Comparison of ENCODE assay signal across 9 mouse cellular contexts in the genomic region with DNA sequence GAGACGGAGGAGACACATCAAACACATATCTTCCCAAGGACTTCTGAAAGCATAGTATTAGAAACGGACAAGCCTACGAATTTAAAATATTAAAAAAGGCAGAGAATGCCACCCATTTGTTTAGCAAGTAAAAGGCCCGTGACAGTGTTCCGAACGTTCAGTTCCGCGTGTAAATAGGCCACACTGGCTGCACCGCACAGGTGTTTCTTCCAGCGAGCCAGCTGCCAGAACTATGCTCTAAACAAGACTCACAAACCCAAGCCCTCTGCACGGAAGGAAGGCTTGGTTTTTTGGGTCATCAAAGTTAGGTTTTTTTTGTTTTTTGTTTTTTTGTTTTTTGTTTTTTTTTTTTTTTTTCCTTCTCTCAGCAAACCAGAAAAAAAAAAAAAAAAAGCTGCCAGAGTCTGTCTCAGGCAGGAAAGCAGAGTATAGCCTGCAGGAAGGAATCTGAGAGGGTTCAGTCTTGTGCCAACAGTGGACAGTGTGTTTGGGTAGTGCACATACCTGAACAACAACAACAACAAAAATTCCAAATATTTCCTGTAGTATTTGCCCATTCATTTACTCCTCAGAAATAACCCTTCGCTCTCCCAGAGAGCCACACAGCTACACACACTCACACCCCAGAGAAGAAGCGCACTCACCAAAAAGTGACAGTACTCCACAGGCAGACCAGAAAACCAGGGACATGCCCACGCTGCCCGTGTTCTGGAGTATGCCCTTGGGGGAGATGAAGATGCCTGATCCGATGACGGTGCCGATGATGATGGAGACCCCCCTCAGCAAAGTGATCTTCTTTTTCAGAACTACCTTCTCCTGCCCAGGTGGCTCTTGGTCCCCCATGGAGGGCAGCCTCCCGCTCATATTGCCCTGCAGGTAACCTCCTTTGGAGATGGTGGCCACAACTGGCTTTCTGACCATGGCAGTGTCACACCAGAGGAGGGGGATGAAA. TPM values are rescaled to one million over a fixed set of nuclear protein-coding genes. Genes with fewer than 3 reads are reported as not detected.
DNase-seq lines count a peak whose midpoint lies in the region; ATAC-seq and TF ChIP-seq lines count a peak whose summit lies in the region.
"Had no signal": no experiment of that assay in that cellular context is flagged by ENCODE, and none has a peak within 500 bp of the region (broad histone marks: within the 10 kb centered on the region; RNA-seq: fewer than 3 reads in every experiment).

No protein-coding gene starts in this region.

- 72% methylated on average over 19 of the region's 19 CpGs for WGBS in heart, embryonic 16.5 days
- WGBS in forebrain, embryonic 14.5 days = 78% methylated on average over 19 of the region's 19 CpGs
- 95% methylated on average over 15 of the region's 19 CpGs for WGBS in macrophage (ENCODE audit: missing documents)
- 79% methylated on average over 19 of the region's 19 CpGs for WGBS in lung, adult 2 months

- H3K9me3 ChIP-seq in heart, embryonic 16.5 days (replicated peaks; ENCODE audit: control insufficient read depth, low read length) = no peaks in the 10 kb centered on the region
- H3K9me3 ChIP-seq in forebrain, embryonic 14.5 days (replicated peaks; ENCODE audit: control insufficient read depth, low read length) = no peaks in the 10 kb centered on the region

- no peaks in the 10 kb centered on the region for H3K27me3 ChIP-seq in heart, embryonic 16.5 days (ENCODE audit: control insufficient read depth, insufficient read depth, low read length)
- no peaks in the 10 kb centered on the region for H3K27me3 ChIP-seq in forebrain, embryonic 14.5 days (replicated peaks; ENCODE audit: control insufficient read depth, insufficient read depth, low read length)

- peak overlapping the region; percentile 67 for H3K4me2 ChIP-seq in heart, embryonic 16.5 days (ENCODE audit: low read depth, low read length)
- peak overlapping the region; percentile 56 for H3K4me2 ChIP-seq in forebrain, embryonic 14.5 days (ENCODE audit: low read length)

- TF ChIP-seq CTCF in lung, adult 2 months (IDR thresholded peaks at IDR 0.05; ENCODE audit: insufficient read depth, low read length) = no peak

- H3K27ac ChIP-seq in heart, embryonic 16.5 days (ENCODE audit: low read length) = no peak overlapping the region
- H3K27ac ChIP-seq in forebrain, embryonic 14.5 days (ENCODE audit: low read depth, low read length) = no peak overlapping the region
- peak overlapping the region; percentile 19; the same call in 1 of the 2 replicates for H3K27ac ChIP-seq in macrophage

- no peak overlapping the region; the same call in 1 of the 2 replicates for H3K9ac ChIP-seq in heart, embryonic 16.5 days (ENCODE audit: low read length)
- peak overlapping the region; percentile 52 for H3K9ac ChIP-seq in forebrain, embryonic 14.5 days (ENCODE audit: low read length)

- no peaks in the 10 kb centered on the region for H3K4me1 ChIP-seq in heart, embryonic 16.5 days (ENCODE audit: control insufficient read depth, insufficient read depth, low read length)
- peaks cover 13% of the 10 kb centered on the region for H3K4me1 ChIP-seq in forebrain, embryonic 14.5 days (ENCODE audit: control insufficient read depth, insufficient read depth, low read length)
- peaks cover 4% of the 10 kb centered on the region for H3K4me1 ChIP-seq in lung, adult 2 months (ENCODE audit: control insufficient read depth, insufficient read depth, low read length)

- H3K79me2 ChIP-seq in macrophage (ENCODE audit: inconsistent target) = no peaks in the 10 kb centered on the region

- ATAC-seq in heart, embryonic 16.5 days (replicated peaks; ENCODE audit: extremely low read depth, insufficient read depth, low FRiP score) = no peak
- no peak for ATAC-seq in forebrain, embryonic 14.5 days

- no peak overlapping the region for H3K4me3 ChIP-seq in heart, embryonic 16.5 days (ENCODE audit: low read length)
- peak overlapping the region; percentile 19; the same call in 1 of the 2 replicates for H3K4me3 ChIP-seq in forebrain, embryonic 14.5 days (ENCODE audit: low read depth, low read length)
- H3K4me3 ChIP-seq in macrophage (ENCODE audit: inconsistent target) = peak overlapping the region; percentile 39; the same call in 1 of the 2 replicates
- H3K4me3 ChIP-seq in lung, adult 2 months (replicated peaks; ENCODE audit: extremely low read depth, low read depth, low read length) = no peak overlapping the region

- no peaks in the 10 kb centered on the region for H3K36me3 ChIP-seq in heart, embryonic 16.5 days (ENCODE audit: control insufficient read depth, insufficient read depth)
- no peaks in the 10 kb centered on the region for H3K36me3 ChIP-seq in forebrain, embryonic 14.5 days (ENCODE audit: control insufficient read depth, insufficient read depth, low read length)
- no peaks in the 10 kb centered on the region for H3K36me3 ChIP-seq in macrophage (ENCODE audit: inconsistent target)

- no peak for TF ChIP-seq POLR2A in lung, adult 2 months (IDR thresholded peaks at IDR 0.05; ENCODE audit: borderline replicate concordance, extremely low read depth, low read depth, low read length)

- DNase-seq in heart, adult 8-10 months (ENCODE audit: low spot score) = no peak
- DNase-seq in MN1 (ENCODE audit: low spot score) = peak; percentile 56
- DNase-seq in forebrain, embryonic 14.5 days (ENCODE audit: low spot score) = no peak
- peak; percentile 80 for DNase-seq in thymus, postnatal 25 days
- DNase-seq in ovary, adult 18-20 months (ENCODE audit: low spot score) = no peak
- DNase-seq in lung, adult 2 months = no peak

RNA-seq across cellular contexts. Expression of a gene that starts 0.8 kb away (rescaled TPM):
- polyA plus RNA-seq in heart, embryonic 16.5 days (2015; fragmentation: Nextera tagmentation; extraction: Ambion mirVana) = 0.11 and 0.25 TPM in 2 replicates
- under 1 TPM in 1 of 4 experiments, not detected in 3; 0.11 TPM for total RNA-seq in heart, adult 8-10 months (2022)
- polyA plus RNA-seq in forebrain, embryonic 14.5 days (2014; fragmentation: Nextera tagmentation; extraction: Ambion mirVana) = 1.9 and 3.0 TPM in 2 replicates
- total RNA-seq in macrophage (2018; cell fraction: chromatin; rRNA removed) = 100 to 1,000 TPM in 7 of 26 experiments, 10 to 100 TPM in 11, 1 to 10 TPM in 8; 2.4 to 240 (median 22.3) TPM
- 10 to 100 TPM in 6 of 26 experiments, 1 to 10 TPM in 19, under 1 TPM in 1; 0.91 to 32.9 (median 2.9) TPM for total RNA-seq in macrophage (2018; cell fraction: cytosol; rRNA removed)
- 100 to 1,000 TPM in 6 of 26 experiments, 10 to 100 TPM in 15, 1 to 10 TPM in 5; 2.1 to 212 (median 42.0) TPM for total RNA-seq in macrophage (2018; cell fraction: nucleus; rRNA removed)
- 0.90 to 2.3 TPM (median 1.1 TPM) in 3 replicates for polyA plus RNA-seq in macrophage (2018)
- 0.16 and 2.1 TPM in 2 replicates for polyA plus RNA-seq in lung, adult 2 months (2012; rRNA removed)
- polyA plus RNA-seq: liver, adult 2 months had no signal

Comparison
In these comparisons a context has a peak if more than half of its experiments do, and no peak if none do; other contexts are left out.
1. H3K4me3 ChIP-seq: peak in forebrain, embryonic 14.5 days (single experiment) and macrophage (single experiment); none in heart, embryonic 16.5 days (single experiment) and lung, adult 2 months (single experiment).
2. DNase-seq: peak in MN1 (single experiment) and thymus, postnatal 25 days (single experiment); none in heart, adult 8-10 months (single experiment), forebrain, embryonic 14.5 days (single experiment), ovary, adult 18-20 months (single experiment) and lung, adult 2 months (single experiment).